Comparison of ENCODE assay signal across 8 mouse cellular contexts in genomic region chr4:119966105-119967072, GRCm38 (mm10).
DNase-seq lines count a peak whose midpoint lies in the region; ATAC-seq and TF ChIP-seq lines count a peak whose summit lies in the region.

No protein-coding gene starts in this region.

- peaks cover 5% of the 10 kb centered on the region; the same call in 1 of the 2 replicates for H3K4me1 ChIP-seq in kidney, postnatal 0 days (replicated peaks; ENCODE audit: insufficient read depth, low read length)
- H3K4me1 ChIP-seq in hindbrain, postnatal 0 days (ENCODE audit: insufficient read depth, low read length), result peaks cover 25% of the 10 kb centered on the region

- H3K9ac ChIP-seq in kidney, postnatal 0 days (ENCODE audit: low read depth, low read length), result no peak overlapping the region
- no peak overlapping the region for H3K9ac ChIP-seq in hindbrain, postnatal 0 days (replicated peaks; ENCODE audit: low read length)

- no peaks in the 10 kb centered on the region for H3K36me3 ChIP-seq in kidney, postnatal 0 days (ENCODE audit: insufficient read depth, low read length)
- H3K36me3 ChIP-seq in hindbrain, postnatal 0 days (ENCODE audit: insufficient read depth, low read length), result no peaks in the 10 kb centered on the region

- ATAC-seq in kidney, postnatal 0 days (replicated peaks; ENCODE audit: low FRiP score, low read depth), result no peak
- peak; percentile 71 for ATAC-seq in megakaryocyte, adult 5-6 weeks (ENCODE audit: poor library complexity, severe bottlenecking)
- no peak for ATAC-seq in hindbrain, postnatal 0 days

- DNase-seq in kidney, postnatal 0 days (ENCODE audit: low spot score), result peak; percentile 20
- DNase-seq in kidney, postnatal 14 days, result no peak
- DNase-seq in fibroblast of lung, adult 2 months (ENCODE audit: low read depth), result peak; percentile 53
- DNase-seq in left cerebral cortex, adult 18-20 months (ENCODE audit: low spot score in 2 of 2), result peak; percentile 74 to 81
- no peak for DNase-seq in hindbrain, postnatal 0 days (ENCODE audit: low spot score)
- DNase-seq in ovary, postnatal 10 days (ENCODE audit: low spot score), result no peak
- DNase-seq in thymus, postnatal 10 days (ENCODE audit: low spot score in 2 of 2), result no peak

- H3K4me3 ChIP-seq in kidney, postnatal 0 days (replicated peaks; ENCODE audit: low read depth, low read length), result no peak overlapping the region
- H3K4me3 ChIP-seq in hindbrain, postnatal 0 days (ENCODE audit: low read length), result no peak overlapping the region

- H3K9me3 ChIP-seq in kidney, postnatal 0 days (replicated peaks; ENCODE audit: low read length), result no peaks in the 10 kb centered on the region
- H3K9me3 ChIP-seq in hindbrain, postnatal 0 days (ENCODE audit: low read length), result no peaks in the 10 kb centered on the region

- TF ChIP-seq CTCF in kidney, postnatal 0 days (IDR thresholded peaks at IDR 0.05; ENCODE audit: low read depth), result no peak
- no peak for TF ChIP-seq CTCF in hindbrain, postnatal 0 days (IDR thresholded peaks at IDR 0.05; ENCODE audit: low read depth)

- no peaks in the 10 kb centered on the region for H3K27me3 ChIP-seq in kidney, postnatal 0 days (ENCODE audit: insufficient read depth, low read length)
- H3K27me3 ChIP-seq in hindbrain, postnatal 0 days (ENCODE audit: insufficient read depth, low read length), result no peaks in the 10 kb centered on the region

- H3K4me2 ChIP-seq in kidney, postnatal 0 days (ENCODE audit: low read length), result no peak overlapping the region
- H3K4me2 ChIP-seq in hindbrain, postnatal 0 days (ENCODE audit: low read depth, low read length), result no peak overlapping the region

- H3K27ac ChIP-seq in kidney, postnatal 0 days, result no peak overlapping the region
- no peak overlapping the region for H3K27ac ChIP-seq in hindbrain, postnatal 0 days

- 48% methylated on average over 20 of the region's 20 CpGs for WGBS in kidney, postnatal 0 days
- WGBS in hindbrain, postnatal 0 days, result 60% methylated on average over 20 of the region's 20 CpGs

Comparison
In these comparisons a context has a peak if more than half of its experiments do, and no peak if none do; other contexts are left out.
1. DNase-seq: peak in kidney, postnatal 0 days (single experiment), fibroblast of lung, adult 2 months (single experiment) and left cerebral cortex, adult 18-20 months (2 of 2); none in kidney, postnatal 14 days (single experiment), hindbrain, postnatal 0 days (single experiment), ovary, postnatal 10 days (single experiment) and thymus, postnatal 10 days (0 of 2).